Mouse (Mus musculus): Measurements from ENCODE around the gene Hdac1.

- TF ChIP-seq CTCF (IDR thresholded peaks at IDR 0.05; ENCODE audit: borderline replicate concordance, extremely low read depth, insufficient read depth, insufficient read length) (no peak), POLR2A (IDR thresholded peaks at IDR 0.05; ENCODE audit: borderline replicate concordance, extremely low read depth, insufficient read depth, insufficient read length, poor library complexity, severe bottlenecking) (no peak)
Measured at GRCm38 (mm10) chr4:129565139-129565538, 22.6 kb upstream of the Hdac1 start.
